ENCODE assay signal across 8 mouse cellular contexts in the genomic region with DNA sequence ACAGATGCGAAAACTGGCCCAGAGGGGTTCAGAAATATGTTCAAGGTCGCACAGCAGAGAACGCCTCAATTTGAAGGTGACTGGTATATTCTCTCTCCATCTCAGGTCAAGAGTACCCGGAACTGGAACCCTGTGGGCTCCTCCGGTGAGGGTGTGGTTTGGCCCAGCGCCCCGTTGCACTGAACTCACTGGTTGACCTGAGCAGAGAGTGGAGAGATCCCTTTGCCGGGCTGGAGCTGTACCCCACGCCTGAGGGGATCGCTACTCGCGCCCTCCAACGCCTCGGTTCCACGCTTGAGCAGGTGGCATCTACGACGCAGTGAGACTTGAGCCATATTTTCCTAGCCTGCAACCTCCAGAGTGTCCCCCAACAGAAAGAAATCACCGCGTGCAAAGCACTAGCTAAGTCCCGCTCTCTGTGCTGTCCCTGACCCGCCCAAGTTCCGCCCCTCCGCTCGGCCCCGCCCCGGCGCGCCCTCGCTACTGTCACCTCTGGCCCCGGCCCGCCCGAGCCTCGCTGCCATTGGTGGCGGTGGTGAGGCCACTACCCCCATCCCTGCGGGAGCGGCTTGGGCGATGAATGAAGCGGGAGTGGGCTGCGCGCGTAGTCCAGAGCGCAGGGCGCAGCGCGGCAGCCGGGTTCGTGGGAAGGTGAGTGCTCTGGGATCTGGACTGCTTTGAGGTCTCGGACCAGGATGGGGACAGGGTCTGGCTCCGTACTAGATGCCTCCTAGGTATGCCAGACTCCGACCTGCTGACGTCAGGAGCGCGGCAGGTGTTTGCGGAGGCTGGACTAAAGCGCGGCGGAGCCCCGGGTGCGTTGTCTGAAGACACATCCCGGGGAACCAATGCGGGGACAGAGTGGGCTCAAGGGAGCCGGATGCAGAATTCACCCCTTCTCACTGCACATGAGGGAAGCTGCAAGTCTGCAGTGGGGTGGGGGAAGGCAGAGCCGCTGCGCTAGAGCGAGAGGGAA. TPM values are rescaled to one million over a fixed set of nuclear protein-coding genes. Genes with fewer than 3 reads are reported as not detected.
DNase-seq lines count a peak whose midpoint lies in the region; ATAC-seq and TF ChIP-seq lines count a peak whose summit lies in the region.

A gene (plus strand): TSS at position 523 of the 976 bp plus-strand sequence.

- peak; percentile 83 for ATAC-seq in frontal cortex, adult (ENCODE audit: low TSS enrichment)
- peak; percentile 94 for ATAC-seq in hematopoietic stem cell, adult 5-6 weeks (replicated peaks in 1 of 2; ENCODE audit: insufficient read depth in 1 of 2, low FRiP score in 2 of 2, low TSS enrichment in 1 of 2, low read depth in 1 of 2, poor library complexity in 2 of 2, severe bottlenecking in 2 of 2)

- H3K9ac ChIP-seq in ES-E14 (ENCODE audit: insufficient read depth, low read depth, low read length, poor library complexity, severe bottlenecking): peak within 1 kb of the TSS; percentile 66

- in situ Hi-C loops in ES-E14 (cut with MboI; ENCODE audit: low sequenced_read_pairs in 2 of 2, unreplicated experiment in 2 of 2): no loop called here

- no peaks in the 10 kb centered on the region for H3K9me3 ChIP-seq in ES-E14 (ENCODE audit: control insufficient read depth, insufficient read depth, low read depth, low read length)

- H3K36me3 ChIP-seq in ES-E14 (ENCODE audit: control insufficient read depth, insufficient read depth, low read length, poor library complexity, severe bottlenecking): no peaks in the 10 kb centered on the region; the same call in 1 of the 2 replicates

- peak; percentile 87 for DNase-seq in ES-E14 (ENCODE audit: low read depth, low spot score)
- DNase-seq in cerebellum, adult 11-12 months: peak; percentile 89
- DNase-seq in layer of hippocampus, postnatal 10 days (ENCODE audit: low spot score in 2 of 2): peak; percentile 56 to 71
- DNase-seq in lung, postnatal 10 days: peak; percentile 90
- peak; percentile 42 for DNase-seq in ovary, postnatal 14 days (ENCODE audit: low spot score)
- peak; percentile 87 to 89 for DNase-seq in thymus, postnatal 10 days (ENCODE audit: low spot score in 2 of 2)

- H3K27ac ChIP-seq in ES-E14 (ENCODE audit: insufficient read depth, low read depth, low read length, poor library complexity, severe bottlenecking): no peak within 1 kb of the TSS

- H3K4me3 ChIP-seq in ES-E14 (ENCODE audit: insufficient read depth in 1 of 2, low read depth in 1 of 2, low read length in 2 of 2, poor library complexity in 1 of 2, severe bottlenecking in 1 of 2): peak within 1 kb of the TSS; percentile 75 to 78

- peaks cover 1 to 19% of the 10 kb centered on the region in 2 experiments; a peak in 3 of 4 replicates for H3K4me1 ChIP-seq in ES-E14 (ENCODE audit: control insufficient read depth in 2 of 2, insufficient read depth in 2 of 2, low read length in 2 of 2, poor library complexity in 1 of 2)

TF ChIP-seq in ES-E14, 5 proteins besides CTCF, POLR2A, EP300 and RAD21:
- TF ChIP-seq ZC3H11A (IDR thresholded peaks at IDR 0.05; ENCODE audit: borderline replicate concordance, low read depth, low read length) (no peak), HCFC1 (IDR thresholded peaks at IDR 0.05; ENCODE audit: borderline replicate concordance, insufficient read depth, low read length) (no peak), ZNF384 (IDR thresholded peaks at IDR 0.05; ENCODE audit: low read depth, low read length) (no peak), CHD2 (IDR thresholded peaks at IDR 0.05; ENCODE audit: low read depth, low read length) (no peak), MAFK (IDR thresholded peaks at IDR 0.05; ENCODE audit: insufficient read depth, low read depth, low read length) (no peak)
TF ChIP-seq in ES-E14: peak in this region for 0.

RNA-seq across cellular contexts. Expression of the gene that starts here (rescaled TPM):
- 14.7 and 24.7 TPM in 2 replicates for total RNA-seq in ES-E14 (2012; rRNA removed)
- 6.9 and 8.9 TPM in 2 replicates for total RNA-seq in hematopoietic stem cell, adult 5-6 weeks (2017)
- 1 to 10 TPM; 1.5 to 2.6 TPM for total RNA-seq in layer of hippocampus, postnatal 10 days (2021)
